Mouse (Mus musculus) lung, embryonic 14.5 days (tissue): Measurements from ENCODE around the gene Slc1a5. TPM values are rescaled to one million over a fixed set of nuclear protein-coding genes. Genes with fewer than 3 reads are reported as not detected.

Source experiments
- ATAC-seq: fragments of 200-750 bp; cut with Nextera tagmentation; 2 replicates; pipeline ENCODE4 v1.8.0; 2017; ENCODE audit warnings: mild to moderate bottlenecking, moderate TSS enrichment, moderate library complexity; ENCODE audit not compliant: insufficient read depth
- DNase-seq: peaks from one replicate; pipeline ENCODE4 v3.0.0-alpha.2; 2015
- H3K27ac ChIP-seq: fragments of 300-500 bp; sonication (generic); 2 replicates; pipeline ENCODE4 v1.5.1; 2014; ENCODE audit warnings: low read depth, mild to moderate bottlenecking, moderate library complexity
- H3K27me3 ChIP-seq: fragments of 300-500 bp; sonication (generic); 2 replicates; pipeline ENCODE4 v1.6.1; 2014; ENCODE audit warnings: low read length, control low read depth; ENCODE audit not compliant: insufficient read depth
- H3K36me3 ChIP-seq: fragments of 300-500 bp; sonication (generic); 2 replicates; pipeline ENCODE4 v1.6.1; 2014; ENCODE audit warnings: control low read depth; ENCODE audit not compliant: insufficient read depth
- H3K4me1 ChIP-seq: fragments of 300-500 bp; sonication (generic); 2 replicates; pipeline ENCODE4 v1.6.1; 2014; ENCODE audit warnings: antibody characterized with exemption, control low read depth; ENCODE audit not compliant: insufficient read depth
- H3K4me2 ChIP-seq: fragments of 300-500 bp; sonication (generic); 2 replicates; pipeline ENCODE4 v1.6.1; 2014; ENCODE audit warnings: mild to moderate bottlenecking
- H3K4me3 ChIP-seq: fragments of 300-500 bp; sonication (generic); 2 replicates; pipeline ENCODE4 v1.5.1; 2014; ENCODE audit warnings: low read depth, low read length
- H3K9ac ChIP-seq: fragments of 300-500 bp; sonication (generic); 2 replicates; pipeline ENCODE4 v1.6.1; 2014
- H3K9me3 ChIP-seq: fragments of 300-500 bp; sonication (generic); 2 replicates; pipeline ENCODE4 v1.6.1; 2016; ENCODE audit warnings: low read depth, low read length, control low read depth
- CTCF ChIP-seq: IDR thresholded peaks from 2 replicates; pipeline ENCODE4 v1.5.1; 2016; ENCODE audit warnings: antibody characterized with exemption, low read depth
- WGBS: fragments of 180-500 bp; shearing (Covaris S2); extraction: QIAGEN DNeasy Blood & Tissue Kit; methylation state at CpG from one replicate; pipeline ENCODE4 v1.1.7; 2014; 5-methylcytosine and 5-hydroxymethylcytosine counted together
- polyA plus RNA-seq: library from polyadenylated mRNA; unstranded; fragments of >200 nt; fragmentation: Nextera tagmentation; extraction: Ambion mirVana; gene quantifications from 2 replicates; pipeline ENCODE4 v1.2.1, GENCODE M21; 2014

Slc1a5 gene
- polyA plus RNA-seq, 1 experiment from 2014 or later, result 35.7 TPM

DNA sequence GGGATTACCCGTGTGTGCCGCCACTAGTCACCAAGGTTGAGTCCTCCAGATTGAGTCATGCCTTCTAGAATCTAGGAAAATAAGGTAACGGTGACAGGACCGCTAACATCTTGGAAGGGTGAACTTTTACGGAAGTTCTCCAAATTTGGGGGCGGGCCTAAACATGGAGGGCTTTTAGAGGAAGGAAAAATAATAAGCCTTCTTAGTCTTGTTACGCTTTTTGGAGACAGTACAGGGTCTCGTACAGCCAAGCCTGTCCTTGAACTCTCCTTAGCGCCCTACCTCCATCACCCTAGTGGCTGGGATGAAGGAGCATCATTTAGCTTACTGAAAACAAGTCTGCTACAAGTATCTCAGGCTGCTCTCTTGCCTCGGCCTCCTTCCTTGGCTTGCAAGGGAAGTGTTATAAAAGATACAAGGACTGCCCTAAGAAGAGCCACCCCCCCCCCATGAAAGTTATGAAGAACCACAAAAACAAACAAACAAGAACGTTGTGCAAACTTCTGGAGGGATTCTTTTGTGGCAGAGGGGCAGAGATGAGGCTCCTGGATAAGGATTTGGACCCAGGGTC, 1.5 kb downstream of the Slc1a5 start:
- Histone ChIP-seq H3K36me3 (peaks cover 5% of the 10 kb centered on the region; the same call in 1 of the 2 replicates), H3K4me2 (peak overlapping the region; percentile 100), H3K4me3 (peak overlapping the region; percentile 71), H3K9ac (peak overlapping the region; percentile 72), H3K27me3 (no peaks in the 10 kb centered on the region), H3K9me3 (no peaks in the 10 kb centered on the region), H3K27ac (peak overlapping the region; percentile 16; the same call in 1 of the 2 replicates), H3K4me1 (peaks cover 10% of the 10 kb centered on the region)
- no peak for TF ChIP-seq CTCF
- WGBS, result 4% methylated on average over 11 of the region's 11 CpGs
- DNase-seq, result peak; percentile 25
- no peak for ATAC-seq

DNA sequence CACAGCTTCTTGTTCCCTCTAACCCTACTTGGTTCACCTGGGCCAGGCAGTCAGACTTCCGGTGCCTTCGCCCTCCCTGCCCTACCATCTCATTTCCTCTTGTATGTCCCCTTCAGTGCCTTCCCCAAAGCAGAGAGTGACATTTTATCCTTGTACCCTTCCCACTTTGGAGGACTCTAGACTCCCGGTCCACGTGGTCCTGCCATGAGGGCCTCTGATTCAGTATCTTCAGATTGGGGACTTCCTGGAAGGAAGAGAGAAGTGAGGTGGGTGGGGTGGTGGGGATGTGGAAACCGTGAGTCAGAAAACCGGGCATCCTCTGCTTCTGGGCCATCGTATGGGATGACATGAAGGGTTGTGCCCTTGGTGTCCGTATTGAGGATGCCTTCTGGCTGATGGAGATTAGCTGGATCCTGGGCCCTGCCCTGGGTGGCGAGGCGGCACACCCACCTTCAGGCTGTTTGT, 2.1 kb downstream of the Slc1a5 start:
- Histone ChIP-seq H3K36me3 (peaks cover 11% of the 10 kb centered on the region; the same call in 1 of the 2 replicates), H3K27me3 (no peaks in the 10 kb centered on the region), H3K27ac (peak overlapping the region; percentile 65), H3K9me3 (no peaks in the 10 kb centered on the region), H3K4me1 (peaks cover 10% of the 10 kb centered on the region), H3K9ac (peak overlapping the region; percentile 72), H3K4me2 (peak overlapping the region; percentile 100), H3K4me3 (peak overlapping the region; percentile 71)
- 25% methylated on average over 10 of the region's 10 CpGs for WGBS
- ATAC-seq (peak; percentile 13; the same call in 1 of the 2 replicates), DNase-seq (peak; percentile 9)
- no peak for TF ChIP-seq CTCF

DNA sequence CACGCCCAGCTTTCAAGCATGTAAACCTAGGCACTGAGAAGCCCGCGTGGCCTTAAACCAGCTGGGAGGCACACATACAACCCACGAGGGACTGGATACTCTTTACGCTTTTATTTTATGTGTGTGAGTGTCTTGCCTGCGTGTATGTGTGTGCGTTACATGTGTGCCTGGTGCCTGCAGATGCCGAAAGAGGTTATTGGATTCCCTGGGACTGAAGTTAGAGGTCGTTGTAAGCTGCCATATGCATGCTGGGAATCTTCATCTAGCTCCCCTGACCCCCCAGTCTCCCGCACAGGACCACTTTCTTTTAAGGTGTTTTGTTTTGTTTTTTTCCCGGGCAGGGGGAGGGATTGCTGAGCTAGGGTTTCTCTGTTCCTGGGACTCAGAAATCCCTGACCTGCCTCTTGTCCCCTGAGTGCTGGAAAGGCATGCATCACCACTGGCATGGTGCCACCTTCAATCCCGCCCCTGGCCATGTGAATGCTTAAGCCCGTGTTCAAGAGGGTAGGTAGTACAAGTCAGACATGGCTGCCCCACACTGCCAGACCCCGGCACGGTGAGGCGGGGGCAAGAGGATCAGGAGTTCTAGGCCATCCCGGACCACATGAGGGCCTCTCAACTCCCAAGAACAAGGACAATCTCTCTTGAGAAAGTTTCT, 2.7 kb downstream of the Slc1a5 start:
- Histone ChIP-seq H3K9me3 (no peaks in the 10 kb centered on the region), H3K27me3 (no peaks in the 10 kb centered on the region), H3K27ac (peak overlapping the region; percentile 65), H3K4me1 (peaks cover 10% of the 10 kb centered on the region), H3K9ac (peak overlapping the region; percentile 72), H3K4me3 (peak overlapping the region; percentile 71), H3K36me3 (peaks cover 12% of the 10 kb centered on the region; the same call in 1 of the 2 replicates), H3K4me2 (peak overlapping the region; percentile 100)
- TF ChIP-seq CTCF, result no peak
- WGBS, result 34% methylated on average over 17 of the region's 17 CpGs
- ATAC-seq (no peak), DNase-seq (peak; percentile 81)

DNA sequence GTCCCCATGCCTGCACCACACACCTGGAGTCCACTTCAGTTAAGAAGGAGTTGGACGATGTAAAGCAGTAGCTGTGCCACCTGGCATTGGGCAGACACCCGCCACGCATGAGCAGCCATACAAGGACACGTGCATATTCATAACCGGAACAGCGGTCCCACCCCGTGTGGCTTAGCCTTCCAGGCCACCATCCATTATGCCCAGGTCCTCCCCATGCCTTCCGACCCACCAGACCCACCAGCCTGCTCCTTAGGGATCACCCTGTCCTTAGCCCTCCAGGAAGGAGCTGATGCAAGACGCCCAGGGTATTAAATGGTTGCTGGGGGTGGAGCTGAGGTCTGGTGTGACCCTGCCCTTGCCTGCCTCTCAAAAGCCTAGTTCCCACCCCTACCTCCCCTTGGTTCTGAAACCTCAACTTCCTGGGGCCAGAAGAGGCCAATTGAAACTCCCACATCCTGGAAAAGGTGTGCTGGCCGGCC, 3.4 kb downstream of the Slc1a5 start:
- Histone ChIP-seq H3K9ac (peak overlapping the region; percentile 72; the same call in 1 of the 2 replicates), H3K27ac (0 out of 2 replicates have a peak overlapping the region, but pooled peaks have one; percentile 42), H3K4me1 (peaks cover 10% of the 10 kb centered on the region), H3K4me3 (peak overlapping the region; percentile 71), H3K27me3 (no peaks in the 10 kb centered on the region), H3K4me2 (peak overlapping the region; percentile 100), H3K9me3 (no peaks in the 10 kb centered on the region), H3K36me3 (peaks cover 16% of the 10 kb centered on the region; the same call in 1 of the 2 replicates)
- 71% methylated on average over 10 of the region's 10 CpGs for WGBS
- ATAC-seq (no peak), DNase-seq (no peak)
- no peak for TF ChIP-seq CTCF

DNA sequence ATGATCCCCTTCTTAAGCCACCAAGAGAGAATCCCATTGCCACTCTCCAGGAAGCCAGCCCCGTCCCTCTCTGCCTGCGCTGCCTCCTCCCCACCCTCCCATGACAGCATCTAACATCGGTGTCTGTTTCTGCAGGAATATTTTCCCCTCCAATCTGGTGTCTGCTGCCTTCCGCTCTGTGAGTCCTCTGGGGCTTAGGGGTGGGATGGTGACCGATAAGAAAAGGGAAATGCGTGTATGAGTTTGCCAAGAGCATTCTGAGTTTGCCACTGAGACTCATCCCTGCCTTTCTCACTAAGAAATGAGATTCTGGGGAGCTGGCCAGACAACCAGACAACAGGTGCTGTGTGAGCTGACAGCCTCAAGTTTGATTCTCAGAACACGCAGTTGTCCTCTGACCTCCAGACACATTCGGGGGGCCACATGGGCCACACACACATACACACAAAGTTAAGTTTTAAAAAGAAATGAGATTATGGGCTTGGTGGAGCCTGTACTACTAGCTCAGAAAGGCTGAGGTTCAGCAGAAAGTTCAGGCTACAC, 4.5 kb downstream of the Slc1a5 start:
- ATAC-seq, result no peak
- 81% methylated on average over 8 of the region's 8 CpGs for WGBS
- TF ChIP-seq CTCF, result no peak

DNA sequence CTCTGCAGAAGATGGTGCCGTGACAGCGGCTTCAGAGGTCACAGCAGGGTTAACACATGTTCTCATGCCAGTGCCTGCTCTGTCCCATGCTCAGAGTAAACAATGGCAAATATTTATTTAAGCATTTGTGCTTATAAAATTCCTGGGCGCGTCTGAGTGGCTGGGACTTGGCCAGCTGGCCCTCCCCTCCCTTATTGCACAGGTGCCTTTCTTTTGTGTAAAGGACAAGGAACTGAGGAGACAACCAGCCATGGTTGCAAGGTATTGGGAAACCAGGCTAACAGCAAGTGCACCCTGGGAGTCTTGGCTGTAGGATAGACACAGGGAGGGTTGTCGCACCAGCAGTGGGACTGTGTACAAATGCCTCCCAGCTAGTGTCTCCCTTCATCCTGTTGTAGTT, 11.2 kb downstream of the Slc1a5 start:
- Histone ChIP-seq H3K27me3 (no peaks in the 10 kb centered on the region), H3K4me2 (no peak overlapping the region), H3K9ac (no peak overlapping the region), H3K4me1 (no peaks in the 10 kb centered on the region; the same call in 1 of the 2 replicates), H3K4me3 (no peak overlapping the region), H3K27ac (peak overlapping the region; percentile 72), H3K36me3 (peaks cover 41% of the 10 kb centered on the region), H3K9me3 (no peaks in the 10 kb centered on the region)
- 17% methylated on average over 5 of the region's 5 CpGs for WGBS
- TF ChIP-seq CTCF, result no peak
- peak; percentile 80 for ATAC-seq
- peak; percentile 66 for DNase-seq

More for the DNA sequence above, 4.5 kb downstream of the Slc1a5 start:
- Histone ChIP-seq H3K4me3 (no peak overlapping the region), H3K27ac (no peak overlapping the region), H3K4me1 (peaks cover 10% of the 10 kb centered on the region), H3K9ac (no peak overlapping the region), H3K4me2 (no peak overlapping the region), H3K27me3 (no peaks in the 10 kb centered on the region), H3K9me3 (no peaks in the 10 kb centered on the region), H3K36me3 (peaks cover 25% of the 10 kb centered on the region; the same call in 1 of the 2 replicates)
- no peak for DNase-seq
